Mouse (Mus musculus) c-Kit-positive CD71-positive TER-119-negative erythroid progenitor cells, embryonic 14.5 days (primary cell): ENCODE measurements around the gene Daam1.
"Not testable (repeated sequence)": the region's sequence is repeated elsewhere in the genome, so short reads cannot be mapped to it uniquely, and the experiment has no call there.

Source experiments
- DNase-seq: peaks from one replicate; pipeline ENCODE4 v3.0.0-alpha.2; 2013; ENCODE audit warnings: low read depth

Daam1 gene

GRCm38 (mm10) chr12:71835966-71836668 lies 5.2 kb downstream of the Daam1 start:
- no peak for DNase-seq

GRCm38 (mm10) chr12:71836776-71837175 lies 5.9 kb downstream of the Daam1 start:
- DNase-seq: no peak

GRCm38 (mm10) chr12:71837576-71837975 lies 6.7 kb downstream of the Daam1 start:
- DNase-seq: no peak

GRCm38 (mm10) chr12:71838230-71838629 lies 7.4 kb downstream of the Daam1 start:
- no peak for DNase-seq

DNA sequence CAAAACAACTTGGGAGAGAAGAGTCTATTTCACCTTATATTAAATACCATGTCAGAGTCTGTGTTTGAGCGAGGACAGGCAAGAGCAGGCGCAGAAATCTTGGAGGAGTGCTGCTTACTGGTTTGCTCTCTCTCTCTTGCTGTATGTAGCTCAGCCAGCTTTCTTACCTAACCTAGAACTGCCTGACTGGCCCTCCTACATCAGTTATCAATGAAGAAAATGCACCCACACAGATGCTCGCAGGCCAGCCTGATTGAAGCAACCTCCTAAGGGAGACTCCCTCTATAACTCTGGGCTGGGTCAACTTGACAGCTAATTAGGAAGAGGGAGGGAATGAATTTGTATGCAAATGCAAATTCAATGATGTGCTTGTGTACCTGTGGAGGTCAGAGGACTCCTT lies 8.8 kb downstream of the Daam1 start:
- DNase-seq: no peak

DNA sequence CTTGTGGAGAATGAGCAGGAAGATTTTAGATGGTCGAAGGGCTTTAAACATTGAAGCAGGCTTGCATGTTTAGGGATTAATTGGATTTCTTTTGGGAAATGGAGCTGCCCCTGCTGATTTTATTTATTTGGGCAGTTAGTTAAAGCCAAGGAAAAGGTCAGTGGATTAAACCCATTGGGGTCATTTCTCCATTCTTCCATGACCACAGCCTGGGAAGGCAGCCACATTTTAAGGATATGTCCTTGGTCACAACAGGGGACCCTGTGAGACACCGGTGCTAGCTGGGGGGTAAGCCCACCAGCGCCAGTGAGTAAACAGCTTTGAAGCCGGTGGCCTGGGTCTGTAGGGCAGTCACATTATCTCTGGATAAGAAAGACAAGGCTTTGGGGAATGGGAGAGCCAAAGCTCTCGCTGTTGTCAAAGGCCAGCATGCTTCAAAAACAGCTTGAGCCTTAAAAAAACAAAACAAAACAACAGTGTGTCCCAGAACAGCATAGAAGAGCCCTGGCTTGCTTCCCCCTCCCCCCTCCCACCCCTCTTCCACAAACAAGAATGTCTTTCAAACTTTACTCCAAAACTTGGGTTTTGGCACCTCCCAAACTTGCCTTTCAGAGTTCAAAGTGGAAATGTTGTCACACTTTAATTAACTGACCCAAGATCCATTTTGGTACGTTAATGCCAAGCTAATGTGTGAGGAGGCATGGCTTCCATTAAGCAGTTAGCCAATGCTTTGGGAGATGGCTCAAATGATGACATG lies 9.7 kb downstream of the Daam1 start:
- DNase-seq: no peak

DNA sequence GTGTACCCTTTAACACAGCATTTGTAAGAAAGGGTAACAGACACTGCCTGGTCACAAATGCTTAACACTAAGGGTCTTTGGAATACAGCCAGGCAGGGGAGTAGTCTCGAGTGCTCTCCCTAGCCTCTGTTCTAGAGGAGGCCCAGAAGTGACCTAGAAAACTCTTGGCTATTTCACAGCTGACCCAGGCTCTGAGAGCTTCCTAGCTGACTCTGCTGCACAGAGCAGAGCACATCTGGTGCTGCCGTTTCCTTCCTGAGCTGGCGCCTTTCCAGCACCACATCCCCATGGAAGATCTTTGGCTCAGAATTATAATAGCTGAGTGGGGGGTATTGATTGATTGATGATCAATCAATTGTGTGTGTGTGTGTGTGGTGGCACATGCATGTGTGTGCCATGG lies 11.1 kb downstream of the Daam1 start:
- no peak for DNase-seq

- no peak for DNase-seq
These were observed 11.7 kb downstream of the Daam1 start for GRCm38 (mm10) chr12:71842588-71842987.

GRCm38 (mm10) chr12:71845486-71845885 lies 14.6 kb downstream of the Daam1 start:
- no peak for DNase-seq

GRCm38 (mm10) chr12:71846416-71846815 lies 15.5 kb downstream of the Daam1 start:
- not testable (repeated sequence) for DNase-seq

DNA sequence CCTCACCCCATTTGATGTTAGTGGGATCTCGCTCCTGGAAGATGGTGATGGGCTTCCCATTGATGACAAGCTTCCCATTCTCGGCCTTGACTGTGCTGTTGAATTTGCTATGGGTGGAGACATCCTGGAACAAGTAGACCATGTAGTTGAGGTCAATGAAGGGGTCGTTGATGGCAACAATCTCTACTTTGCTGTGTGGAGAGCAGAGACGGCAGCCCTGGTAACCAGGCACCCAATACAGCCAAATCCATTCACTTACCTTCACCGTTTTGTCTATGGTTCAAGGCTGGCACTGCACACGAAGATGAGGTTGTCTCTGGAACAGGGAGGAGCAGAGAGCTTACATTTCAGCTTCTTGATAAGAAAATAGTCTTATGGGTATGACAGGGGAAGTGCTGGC lies 16.1 kb downstream of the Daam1 start:
- DNase-seq: not testable (repeated sequence)

DNA sequence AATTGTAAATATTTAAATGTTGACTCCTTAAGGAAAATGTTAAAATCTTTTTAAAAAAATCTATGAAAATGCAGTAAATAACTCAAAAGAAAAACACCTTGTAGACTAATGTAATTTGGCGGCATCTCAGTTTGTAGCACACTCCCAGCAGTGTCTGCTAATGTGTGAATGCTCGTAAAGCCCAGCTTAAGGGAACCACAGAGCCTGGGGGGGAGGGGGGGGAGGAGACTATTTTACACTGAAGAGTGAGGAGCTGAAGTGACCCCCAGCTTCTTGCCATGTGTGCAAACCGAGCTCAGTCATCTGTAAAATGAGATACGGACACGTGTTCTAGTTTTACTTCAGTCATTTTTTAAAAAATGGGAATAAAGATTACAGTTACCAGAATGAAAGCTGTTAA lies 16.7 kb downstream of the Daam1 start:
- no peak for DNase-seq

DNA sequence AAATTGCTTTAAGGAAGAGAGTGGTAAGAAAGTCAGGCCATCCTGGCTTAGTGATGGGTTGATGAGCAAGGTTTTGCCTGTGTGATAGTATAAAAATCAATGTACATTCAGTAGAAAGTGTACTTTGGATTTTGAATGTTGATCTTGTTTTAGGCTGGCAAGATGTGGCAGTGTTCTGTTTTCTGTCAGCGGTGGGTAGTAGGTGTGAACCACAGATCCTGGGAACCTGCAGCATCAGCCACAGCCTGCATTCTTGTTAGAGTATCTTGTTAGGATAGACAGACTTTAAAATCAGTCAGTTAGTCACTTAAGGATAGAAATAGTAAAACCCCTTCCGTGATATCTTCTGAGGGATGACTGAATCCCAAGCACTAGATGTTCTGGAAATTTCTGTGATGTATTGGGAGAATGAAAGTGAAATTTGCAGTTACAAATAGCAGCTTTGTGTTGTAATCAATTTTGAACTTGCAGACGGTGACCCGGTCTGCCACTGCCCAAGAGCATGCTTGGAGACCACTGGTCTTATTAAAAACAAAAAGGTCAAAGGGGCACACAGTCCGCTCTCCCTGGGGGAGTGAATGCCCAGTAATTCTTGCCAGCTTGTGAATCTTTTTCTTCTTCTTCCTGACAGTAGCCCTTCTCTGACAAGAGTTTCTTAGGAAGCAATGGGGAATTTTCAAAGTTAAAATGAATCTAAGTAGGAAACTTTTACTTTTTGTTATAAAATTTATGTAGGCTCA lies 17.3 kb downstream of the Daam1 start:
- DNase-seq: no peak

DNA sequence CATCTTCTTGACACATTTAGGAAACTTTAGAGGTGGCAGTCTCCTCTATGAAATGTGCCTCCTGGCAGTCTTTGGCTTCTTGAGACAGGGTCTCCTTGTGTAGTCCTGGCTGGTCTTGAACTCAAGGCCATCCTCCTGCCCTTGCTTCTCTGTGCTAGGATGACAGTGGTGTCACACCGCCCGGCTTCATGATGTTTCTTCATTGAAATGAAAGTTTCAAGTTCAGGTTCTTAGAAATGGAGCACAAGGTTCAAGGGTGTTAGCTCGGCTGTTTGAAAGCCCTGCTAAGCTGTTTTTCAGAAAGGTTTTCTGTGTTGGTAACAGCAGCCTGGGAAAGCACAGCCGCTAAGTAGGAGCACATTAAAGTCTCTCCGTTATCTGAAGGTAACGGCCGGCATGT lies 18.2 kb downstream of the Daam1 start:
- no peak for DNase-seq

- no peak for DNase-seq
These were observed 19.3 kb downstream of the Daam1 start for GRCm38 (mm10) chr12:71850135-71850534.

DNA sequence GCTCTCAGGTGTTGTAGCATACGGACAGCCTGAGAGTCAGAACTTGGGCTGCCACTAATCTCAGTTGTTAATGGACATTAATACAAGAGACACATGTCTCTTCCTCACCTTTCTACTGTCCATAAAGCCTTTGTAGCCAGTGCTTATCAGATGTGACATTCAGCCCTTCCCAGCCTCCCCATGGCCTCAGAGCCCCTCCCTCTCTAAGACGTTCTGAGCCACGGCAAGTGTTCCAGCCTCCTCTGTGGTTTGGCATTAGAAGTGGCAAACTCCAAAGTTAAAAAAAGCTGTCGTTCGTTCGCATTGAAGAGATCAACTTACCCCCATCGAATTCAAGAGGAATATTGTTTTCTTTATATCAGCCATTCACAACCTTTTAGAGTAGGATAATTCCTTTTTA lies 21.8 kb downstream of the Daam1 start:
- no peak for DNase-seq

GRCm38 (mm10) chr12:71853694-71854093 lies 22.8 kb downstream of the Daam1 start:
- no peak for DNase-seq

DNA sequence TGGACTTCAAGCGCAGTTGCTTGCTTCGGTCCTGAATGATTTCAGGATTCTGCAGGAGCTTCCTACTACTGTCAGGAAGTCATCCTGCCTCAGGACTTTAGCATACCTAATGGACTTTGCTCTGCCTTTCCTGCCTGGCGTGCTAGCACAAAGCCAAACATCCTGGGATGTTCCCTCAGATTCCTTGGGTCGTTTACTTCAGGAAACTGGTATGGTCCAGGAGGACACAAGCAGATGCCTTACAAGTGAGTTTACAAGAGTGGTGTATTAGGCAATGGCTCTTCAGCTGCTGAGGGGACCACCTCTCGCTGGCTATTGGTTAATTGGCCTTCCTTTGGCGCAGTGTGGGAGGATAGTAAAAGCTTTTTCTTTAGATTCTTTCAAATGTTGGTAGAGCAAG lies 23.3 kb downstream of the Daam1 start:
- no peak for DNase-seq

GRCm38 (mm10) chr12:71855730-71856479 lies 25.0 kb downstream of the Daam1 start:
- no peak for DNase-seq

GRCm38 (mm10) chr12:71856480-71856754 lies 25.5 kb downstream of the Daam1 start:
- DNase-seq: no peak

GRCm38 (mm10) chr12:71859096-71859495 lies 28.2 kb downstream of the Daam1 start:
- DNase-seq: no peak

DNA sequence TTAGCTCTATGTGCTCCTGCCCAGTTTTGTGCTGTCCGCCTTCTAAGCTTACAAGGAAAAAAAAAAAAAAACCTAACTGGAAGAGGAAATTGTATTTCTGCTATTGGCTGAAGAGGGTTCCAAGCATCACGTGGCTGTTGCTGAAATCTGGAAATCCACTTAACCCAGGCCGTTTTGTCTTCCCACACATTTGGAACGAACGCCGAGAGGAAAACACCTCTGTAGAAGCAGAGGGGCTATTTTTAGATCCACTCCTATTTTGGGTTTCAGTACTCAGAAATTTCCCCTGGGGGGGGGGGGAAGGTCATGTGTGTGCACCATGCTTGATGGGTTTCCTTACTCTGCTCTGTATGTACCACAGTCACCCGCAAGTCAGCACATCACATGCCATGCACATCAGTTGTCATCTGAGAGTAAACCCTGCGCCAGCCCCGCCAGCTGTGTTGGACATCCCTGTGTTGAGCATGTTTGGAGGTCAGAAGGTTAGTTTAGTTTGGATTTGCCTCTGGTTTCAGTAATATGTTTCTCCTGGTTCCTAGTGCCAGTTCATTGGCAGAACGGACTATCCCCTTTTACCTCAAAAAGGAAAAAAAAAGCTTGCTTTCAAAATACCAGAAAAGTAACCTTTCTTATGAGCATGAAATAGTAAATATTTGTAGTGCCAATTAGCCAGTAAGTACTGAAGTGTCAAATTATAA lies 33.1 kb downstream of the Daam1 start:
- DNase-seq: no peak
